Comparison of ENCODE assay signal across 15 mouse cellular contexts in the genomic region with DNA sequence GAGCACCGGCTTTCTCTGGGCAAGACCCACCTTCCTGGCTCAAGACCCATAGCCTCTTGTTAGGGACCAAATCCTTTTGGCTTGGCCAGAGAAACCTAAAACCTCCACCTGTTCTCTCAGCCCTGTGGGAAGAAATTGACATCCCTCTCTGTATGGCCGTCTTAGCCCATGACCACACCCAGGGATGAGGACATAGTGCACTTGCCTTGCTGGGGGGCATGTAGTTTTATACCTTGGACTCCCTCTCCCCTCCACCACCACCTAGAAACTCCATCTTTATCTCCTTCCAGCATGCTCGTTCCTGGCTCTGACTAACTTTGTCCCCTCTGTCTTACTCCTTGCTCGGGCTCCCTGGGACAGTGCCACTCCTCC. TPM values are rescaled to one million over a fixed set of nuclear protein-coding genes. Genes with fewer than 3 reads are reported as not detected.
A peak's percentile ranks its signal among the peaks of the same experiment; 100 is the strongest.
DNase-seq lines count a peak whose midpoint lies in the region; ATAC-seq and TF ChIP-seq lines count a peak whose summit lies in the region.
"Had no signal": no experiment of that assay in that cellular context is flagged by ENCODE, and none has a peak within 500 bp of the region (broad histone marks: within the 10 kb centered on the region; RNA-seq: fewer than 3 reads in every experiment).

No protein-coding gene starts in this region.

- H3K36me3 ChIP-seq in G1E (replicated peaks) (no peaks in the 10 kb centered on the region), MEL (ENCODE audit: control insufficient read depth in 1 of 2, insufficient read depth in 2 of 2, low read length in 2 of 2) (peaks cover 0 to 14% of the 10 kb centered on the region in 2 experiments; a peak in 2 of 4 replicates)
- H3K36me3 ChIP-seq in intestine, embryonic 16.5 days (ENCODE audit: control insufficient read depth, insufficient read depth, low read length), result no peaks in the 10 kb centered on the region
- H3K36me3 ChIP-seq in liver, postnatal 0 days (replicated peaks; ENCODE audit: insufficient read depth, low read length), result no peaks in the 10 kb centered on the region
- H3K36me3 ChIP-seq in lung, postnatal 0 days (ENCODE audit: insufficient read depth, low read length), result no peaks in the 10 kb centered on the region

- H3K27ac ChIP-seq in MEL (ENCODE audit: control insufficient read depth, low read depth, low read length), result peak overlapping the region; percentile 96
- H3K27ac ChIP-seq in intestine, embryonic 16.5 days (ENCODE audit: low read length), result peak overlapping the region; percentile 94
- peak overlapping the region; percentile 75 for H3K27ac ChIP-seq in liver, postnatal 0 days (ENCODE audit: low read depth)
- no peak overlapping the region for H3K27ac ChIP-seq in lung, postnatal 0 days (ENCODE audit: low read length)
- H3K27ac ChIP-seq: hindbrain, postnatal 0 days had no signal

- TF ChIP-seq RAD21 in MEL (IDR thresholded peaks at IDR 0.05; ENCODE audit: low read depth, low read length), result no peak

- peaks cover 3% of the 10 kb centered on the region; the same call in 1 of the 2 replicates for H3K79me2 ChIP-seq in MEL (ENCODE audit: control insufficient read depth, insufficient read depth, low read length, poor library complexity)

- TF ChIP-seq CTCF in G1E (IDR thresholded peaks at IDR 0.05; ENCODE audit: low read depth, low read length) (no peak), MEL (IDR thresholded peaks at IDR 0.05 in 2 of 3, conservative IDR thresholded peaks at IDR 0.05 in 1 of 3; ENCODE audit: control insufficient read depth in 1 of 3, insufficient read depth in 1 of 3, low read depth in 2 of 3, low read length in 3 of 3, poor library complexity in 1 of 3, severe bottlenecking in 1 of 3) (no peak)
- TF ChIP-seq CTCF in liver, postnatal 0 days (IDR thresholded peaks at IDR 0.05; ENCODE audit: low read depth), result no peak
- no peak for TF ChIP-seq CTCF in lung, postnatal 0 days (IDR thresholded peaks at IDR 0.05)

- WGBS in intestine, embryonic 16.5 days, result 34% methylated on average over 4 of the region's 4 CpGs
- WGBS in liver, postnatal 0 days (ENCODE audit: insufficient replicate concordance), result 40% methylated on average over 4 of the region's 4 CpGs
- WGBS in lung, postnatal 0 days, result 71% methylated on average over 4 of the region's 4 CpGs

- H3K27me3 ChIP-seq in G1E (ENCODE audit: insufficient read depth, low read length) (no peaks in the 10 kb centered on the region), MEL (ENCODE audit: control insufficient read depth in 1 of 2, insufficient read depth in 2 of 2, low read length in 2 of 2) (no peaks in the 10 kb centered on the region)
- no peaks in the 10 kb centered on the region for H3K27me3 ChIP-seq in intestine, embryonic 16.5 days (replicated peaks; ENCODE audit: control insufficient read depth, insufficient read depth, low read length)
- H3K27me3 ChIP-seq in liver, postnatal 0 days (ENCODE audit: insufficient read depth, low read length), result no peaks in the 10 kb centered on the region
- no peaks in the 10 kb centered on the region for H3K27me3 ChIP-seq in lung, postnatal 0 days (replicated peaks; ENCODE audit: insufficient read depth, low read length)

- H3K9ac ChIP-seq in MEL (ENCODE audit: control insufficient read depth, low read depth, low read length, poor library complexity, severe bottlenecking), result peak overlapping the region; percentile 73
- peak overlapping the region; percentile 37 for H3K9ac ChIP-seq in intestine, embryonic 16.5 days (ENCODE audit: low read depth, low read length)
- H3K9ac ChIP-seq in liver, postnatal 0 days (replicated peaks), result peak overlapping the region; percentile 18
- H3K9ac ChIP-seq in lung, postnatal 0 days (replicated peaks; ENCODE audit: low read depth), result no peak overlapping the region

- no peak for TF ChIP-seq POLR2A in MEL (IDR thresholded peaks at IDR 0.05; ENCODE audit: control insufficient read depth in 1 of 2, insufficient read depth in 1 of 2, low read depth in 1 of 2, low read length in 2 of 2, poor library complexity in 1 of 2)

- H3K4me1 ChIP-seq in G1E (ENCODE audit: insufficient read depth, low read depth, low read length), result peaks cover 48% of the 10 kb centered on the region
- H3K4me1 ChIP-seq in MEL (ENCODE audit: control insufficient read depth in 1 of 2, insufficient read depth in 2 of 2, low read length in 2 of 2), result peaks cover 5 to 10% of the 10 kb centered on the region in 2 experiments; a peak in 3 of 4 replicates
- peaks cover 20% of the 10 kb centered on the region for H3K4me1 ChIP-seq in intestine, embryonic 16.5 days (ENCODE audit: control insufficient read depth, insufficient read depth, low read length)
- peaks cover 33% of the 10 kb centered on the region for H3K4me1 ChIP-seq in liver, postnatal 0 days (ENCODE audit: insufficient read depth)
- peaks cover 10% of the 10 kb centered on the region; the same call in 1 of the 2 replicates for H3K4me1 ChIP-seq in lung, postnatal 0 days (ENCODE audit: insufficient read depth, low read depth, low read length)

- peak overlapping the region; percentile 49; the same call in 1 of the 2 replicates for H3K4me3 ChIP-seq in G1E (ENCODE audit: low read depth, low read length)
- peak overlapping the region; percentile 41 to 67 for H3K4me3 ChIP-seq in MEL (ENCODE audit: control insufficient read depth in 1 of 2, insufficient read depth in 1 of 2, low read depth in 2 of 2, low read length in 2 of 2)
- H3K4me3 ChIP-seq in intestine, embryonic 16.5 days (ENCODE audit: low read length), result no peak overlapping the region
- H3K4me3 ChIP-seq in liver, postnatal 0 days (ENCODE audit: low read depth, low read length), result no peak overlapping the region
- H3K4me3 ChIP-seq in lung, postnatal 0 days (ENCODE audit: low read depth, low read length), result no peak overlapping the region

- H3K4me2 ChIP-seq in intestine, embryonic 16.5 days (ENCODE audit: low read depth, low read length), result peak overlapping the region; percentile 14
- peak overlapping the region; percentile 59 for H3K4me2 ChIP-seq in liver, postnatal 0 days (ENCODE audit: low read depth, low read length)
- no peak overlapping the region; the same call in 1 of the 2 replicates for H3K4me2 ChIP-seq in lung, postnatal 0 days (replicated peaks; ENCODE audit: low read depth, low read length)

- peaks cover 4% of the 10 kb centered on the region; the same call in 1 of the 2 replicates for H3K9me3 ChIP-seq in G1E (replicated peaks)
- no peaks in the 10 kb centered on the region for H3K9me3 ChIP-seq in MEL (replicated peaks; ENCODE audit: insufficient read depth, low read length)
- peaks cover 15% of the 10 kb centered on the region for H3K9me3 ChIP-seq in intestine, embryonic 16.5 days (ENCODE audit: control insufficient read depth, low read length)
- H3K9me3 ChIP-seq in liver, postnatal 0 days (ENCODE audit: low read length), result 0 out of 2 replicates have a peak, but pooled peaks cover 3% of the 10 kb centered on the region
- 0 out of 2 replicates have a peak, but pooled peaks cover 9% of the 10 kb centered on the region for H3K9me3 ChIP-seq in lung, postnatal 0 days (ENCODE audit: low read length)

- DNase-seq in G1E (ENCODE audit: low spot score), result no peak
- peak; percentile 61 for DNase-seq in MEL (ENCODE audit: low read depth, low spot score)
- DNase-seq in liver, postnatal 0 days, result no peak
- DNase-seq in lung, postnatal 0 days (ENCODE audit: low spot score), result no peak
- no peak for DNase-seq in layer of hippocampus, adult 8-10 months (ENCODE audit: low spot score in 2 of 2)
- no peak for DNase-seq in layer of hippocampus, postnatal 36 days
- DNase-seq: cerebellum, postnatal 14 days; gastrocnemius, postnatal 10 days; heart, postnatal 14 days; kidney, postnatal 10 days; layer of hippocampus, adult 9-11 months; lung, adult 18-20 months had no signal

- no peak for TF ChIP-seq EP300 in MEL (IDR thresholded peaks at IDR 0.05; ENCODE audit: low read depth in 1 of 2, low read length in 2 of 2)
- no peak for TF ChIP-seq EP300 in liver, postnatal 0 days (IDR thresholded peaks at IDR 0.05; ENCODE audit: low read depth)
- TF ChIP-seq EP300 in lung, postnatal 0 days (IDR thresholded peaks at IDR 0.05), result no peak

- no peak for ATAC-seq in G1E (ENCODE audit: extremely low read depth, insufficient number of reproducible peaks, low FRiP score, poor library complexity, severe bottlenecking)
- peak; percentile 31 for ATAC-seq in intestine, embryonic 16.5 days
- ATAC-seq in liver, postnatal 0 days, result no peak
- no peak for ATAC-seq in lung, postnatal 0 days
- ATAC-seq: CD4-positive, CD25-positive, alpha-beta regulatory T cell, adult 4 months; hindbrain, postnatal 0 days had no signal

TF ChIP-seq in MEL, 35 proteins besides CTCF, POLR2A, EP300 and RAD21 (continues in another document):
- TF ChIP-seq POLR2AphosphoS2 (IDR thresholded peaks at IDR 0.05; ENCODE audit: low read length) (no peak), SMC3 (IDR thresholded peaks at IDR 0.05; ENCODE audit: low read depth, low read length) (no peak), CHD2 (IDR thresholded peaks at IDR 0.05; ENCODE audit: low read length) (no peak), RCOR1 (IDR thresholded peaks at IDR 0.05; ENCODE audit: low read depth, low read length) (no peak), USF1 (IDR thresholded peaks at IDR 0.05; ENCODE audit: low read depth, low read length) (no peak), ZNF384 (IDR thresholded peaks at IDR 0.05; ENCODE audit: low read depth, low read length) (no peak), MYB (IDR thresholded peaks at IDR 0.05; ENCODE audit: low read depth, low read length) (no peak), NELFE (IDR thresholded peaks at IDR 0.05; ENCODE audit: low read depth, low read length) (no peak), ELF1 (IDR thresholded peaks at IDR 0.05; ENCODE audit: low read depth, low read length) (no peak), KAT2A (conservative IDR thresholded peaks at IDR 0.05; ENCODE audit: low read depth, low read length) (no peak), CHD1 (IDR thresholded peaks at IDR 0.05; ENCODE audit: low read depth, low read length) (0 out of 2 replicates have a peak, but pooled peaks have one; percentile 70), NRF1 (IDR thresholded peaks at IDR 0.05; ENCODE audit: insufficient read depth, low read depth, low read length, poor library complexity, severe bottlenecking) (no peak), TAL1 (IDR thresholded peaks at IDR 0.05; ENCODE audit: low read length) (no peak)

RNA-seq across cellular contexts. Expression of a gene that starts 12.6 kb away (rescaled TPM):
- total RNA-seq in G1E (2014; fragmentation: Nextera tagmentation) (88.5 and 109 TPM in 2 replicates), G1E (2017) (73.5 and 76.3 TPM in 2 replicates), MEL (2012; rRNA removed) (35.1 and 39.1 TPM in 2 replicates)
- polyA plus RNA-seq in G1E (2012) (13.9 and 17.1 TPM in 2 replicates), MEL (2012; ENCODE audit: insufficient read depth in 1 of 2, insufficient read length in 2 of 2, low read depth in 1 of 2, low replicate concordance in 2 of 2, missing spikeins in 1 of 2) (100 to 1,000 TPM in 1 of 2 experiments, 10 to 100 TPM in 1; 23.3 to 276 TPM)
- polyA plus RNA-seq in intestine, embryonic 16.5 days (2015; fragmentation: Nextera tagmentation; extraction: Ambion mirVana), result 26.9 and 33.3 TPM in 2 replicates
- polyA plus RNA-seq in liver, postnatal 0 days (2015; fragmentation: Nextera tagmentation; extraction: Ambion mirVana), result 11.7 and 12.3 TPM in 2 replicates
- 20.8 and 26.5 TPM in 2 replicates for polyA plus RNA-seq in lung, postnatal 0 days (2015; fragmentation: Nextera tagmentation; extraction: Ambion mirVana)
- total RNA-seq in layer of hippocampus, adult 8-10 months (2022), result 10 to 100 TPM; 29.2 to 48.5 (median 41.1) TPM
- total RNA-seq in layer of hippocampus, postnatal 36 days (2021), result 10 to 100 TPM; 30.4 to 31.2 TPM

Comparison
In these comparisons a context has a peak if more than half of its experiments do, and no peak if none do; other contexts are left out.
1. H3K4me3 ChIP-seq: peak in G1E (single experiment) and MEL (2 of 2); none in intestine, embryonic 16.5 days (single experiment), liver, postnatal 0 days (single experiment) and lung, postnatal 0 days (single experiment).